Mouse (Mus musculus): Measurements from ENCODE around the gene Gm28308. TPM values are rescaled to one million over a fixed set of nuclear protein-coding genes. Genes with fewer than 3 reads are reported as not detected.

The Gm28308 gene
- total and polyA plus RNA-seq, 3 experiments: not detected

DNA sequence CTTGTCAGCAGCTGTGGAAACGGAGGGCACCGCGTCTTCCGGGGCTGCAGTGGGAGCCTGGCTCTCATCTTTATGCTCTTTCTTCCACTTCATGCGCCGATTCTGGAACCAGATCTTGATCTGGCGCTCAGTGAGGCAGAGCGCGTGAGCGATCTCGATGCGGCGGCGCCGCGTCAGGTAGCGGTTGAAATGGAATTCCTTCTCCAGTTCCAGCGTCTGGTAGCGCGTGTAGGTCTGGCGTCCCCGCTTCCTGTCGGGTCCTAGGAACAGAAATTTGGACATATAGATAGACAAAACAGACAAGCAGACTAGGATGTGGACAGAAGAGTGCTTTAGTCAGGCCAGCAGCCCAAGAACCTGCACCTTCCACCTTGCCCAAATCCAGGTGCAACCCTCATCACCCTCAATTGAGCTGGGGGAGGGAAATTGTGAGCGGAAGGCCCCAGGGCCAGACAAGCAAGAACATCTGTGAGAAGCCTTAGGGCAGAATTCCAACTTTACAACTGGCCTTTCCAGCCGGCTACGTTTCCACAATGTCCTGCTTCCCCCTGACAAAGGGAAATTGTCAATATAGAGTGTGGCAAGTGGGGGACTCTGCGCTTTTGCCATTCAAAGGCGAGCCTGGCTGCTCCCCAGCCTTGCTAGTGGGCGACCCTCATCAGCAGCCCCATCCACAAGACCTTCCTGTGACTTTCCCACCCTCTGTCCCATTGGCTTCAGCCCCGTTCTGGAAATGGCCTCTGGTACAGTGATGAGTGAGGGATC, 2.8 kb upstream of the Gm28308 start:
- H3K79me2 ChIP-seq (ENCODE audit: control insufficient read depth, insufficient read depth, low read length, poor library complexity): no peaks in the 10 kb centered on the region
- H3K27me3 ChIP-seq (ENCODE audit: control insufficient read depth in 1 of 2, insufficient read depth in 2 of 2, low read length in 2 of 2): no peaks in the 10 kb centered on the region
- H3K9ac ChIP-seq (ENCODE audit: control insufficient read depth, low read depth, low read length, poor library complexity, severe bottlenecking): no peak overlapping the region
- no peaks in the 10 kb centered on the region for H3K9me3 ChIP-seq (replicated peaks; ENCODE audit: insufficient read depth, low read length)
- H3K4me3 ChIP-seq (ENCODE audit: control insufficient read depth in 1 of 2, insufficient read depth in 1 of 2, low read depth in 2 of 2, low read length in 2 of 2): no peak overlapping the region
- H3K4me1 ChIP-seq (ENCODE audit: control insufficient read depth in 1 of 2, insufficient read depth in 2 of 2, low read length in 2 of 2): no peaks in the 10 kb centered on the region
- no peak overlapping the region for H3K27ac ChIP-seq (ENCODE audit: control insufficient read depth, low read depth, low read length)
- no peak for DNase-seq (ENCODE audit: low read depth, low spot score)
- TF ChIP-seq ZNF384 (IDR thresholded peaks at IDR 0.05; ENCODE audit: low read depth, low read length) (no peak), ZC3H11A (IDR thresholded peaks at IDR 0.05; ENCODE audit: low read depth, low read length) (no peak), UBTF (IDR thresholded peaks at IDR 0.05; ENCODE audit: borderline replicate concordance, insufficient read depth, low read depth, low read length) (no peak), RAD21 (IDR thresholded peaks at IDR 0.05; ENCODE audit: low read depth, low read length) (no peak), E2F4 (IDR thresholded peaks at IDR 0.05; ENCODE audit: borderline replicate concordance, low read depth, low read length) (no peak), TBP (IDR thresholded peaks at IDR 0.05; ENCODE audit: low read depth, low read length) (no peak), POLR2AphosphoS5 (IDR thresholded peaks at IDR 0.05; ENCODE audit: borderline replicate concordance, low read depth, low read length) (no peak), GATA1 (IDR thresholded peaks at IDR 0.05; ENCODE audit: low read depth, low read length) (no peak), EP300 (IDR thresholded peaks at IDR 0.05; ENCODE audit: low read depth in 1 of 2, low read length in 2 of 2) (no peak), ELF1 (IDR thresholded peaks at IDR 0.05; ENCODE audit: low read depth, low read length) (no peak), USF1 (IDR thresholded peaks at IDR 0.05; ENCODE audit: low read depth, low read length) (no peak), POLR2A (IDR thresholded peaks at IDR 0.05; ENCODE audit: control insufficient read depth in 1 of 2, insufficient read depth in 1 of 2, low read depth in 1 of 2, low read length in 2 of 2, poor library complexity in 1 of 2) (no peak), ZKSCAN1 (IDR thresholded peaks at IDR 0.05; ENCODE audit: low read depth, low read length) (no peak)
- no peaks in the 10 kb centered on the region for H3K36me3 ChIP-seq (ENCODE audit: control insufficient read depth in 1 of 2, insufficient read depth in 2 of 2, low read length in 2 of 2)

DNA sequence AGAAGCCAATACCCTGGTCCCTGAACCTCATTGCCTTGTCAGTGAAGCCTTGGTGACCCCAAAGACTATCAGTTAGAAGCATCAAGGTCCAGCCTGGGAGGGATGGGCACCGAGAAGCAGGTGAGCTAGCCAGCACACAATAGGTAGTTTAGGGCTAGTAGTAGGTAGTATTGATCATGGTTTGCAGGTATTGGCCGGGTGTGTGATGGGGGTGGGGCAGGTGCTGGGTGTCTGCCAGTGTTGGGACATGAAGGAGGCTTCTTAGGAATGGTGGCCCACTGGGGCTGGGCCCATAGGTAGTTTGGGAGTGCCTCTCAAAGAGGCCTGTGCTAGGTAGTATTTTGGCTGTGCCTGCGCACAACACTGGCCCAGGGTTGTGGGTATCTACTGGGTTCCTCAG, 1.9 kb upstream of the Gm28308 start:
- no peaks in the 10 kb centered on the region for H3K9me3 ChIP-seq (replicated peaks; ENCODE audit: insufficient read depth, low read length)
- H3K27ac ChIP-seq (ENCODE audit: control insufficient read depth, low read depth, low read length): no peak overlapping the region
- no peaks in the 10 kb centered on the region for H3K36me3 ChIP-seq (ENCODE audit: control insufficient read depth in 1 of 2, insufficient read depth in 2 of 2, low read length in 2 of 2)
- TF ChIP-seq USF2 (IDR thresholded peaks at IDR 0.05; ENCODE audit: borderline replicate concordance in 1 of 2, insufficient read depth in 1 of 2, low read depth in 1 of 2, low read length in 2 of 2): no peak
- TF ChIP-seq ELF1 (IDR thresholded peaks at IDR 0.05; ENCODE audit: low read depth, low read length): no peak
- no peak for TF ChIP-seq GABPA (IDR thresholded peaks at IDR 0.05; ENCODE audit: low read depth, low read length)
- TF ChIP-seq POLR2A (IDR thresholded peaks at IDR 0.05; ENCODE audit: control insufficient read depth in 1 of 2, insufficient read depth in 1 of 2, low read depth in 1 of 2, low read length in 2 of 2, poor library complexity in 1 of 2): no peak
- no peak for TF ChIP-seq TCF12 (IDR thresholded peaks at IDR 0.05; ENCODE audit: low read depth, low read length)
- TF ChIP-seq CHD1 (IDR thresholded peaks at IDR 0.05; ENCODE audit: low read depth, low read length): no peak
- TF ChIP-seq GATA1 (IDR thresholded peaks at IDR 0.05; ENCODE audit: low read depth, low read length): no peak
- no peak for TF ChIP-seq POLR2AphosphoS2 (IDR thresholded peaks at IDR 0.05; ENCODE audit: low read length)
- no peak for TF ChIP-seq HCFC1 (IDR thresholded peaks at IDR 0.05; ENCODE audit: low read depth, low read length)
- TF ChIP-seq E2F4 (IDR thresholded peaks at IDR 0.05; ENCODE audit: borderline replicate concordance, low read depth, low read length): no peak
- no peak for TF ChIP-seq EP300 (IDR thresholded peaks at IDR 0.05; ENCODE audit: low read depth in 1 of 2, low read length in 2 of 2)
- no peak for TF ChIP-seq MYB (IDR thresholded peaks at IDR 0.05; ENCODE audit: low read depth, low read length)
- no peaks in the 10 kb centered on the region for H3K4me1 ChIP-seq (ENCODE audit: control insufficient read depth in 1 of 2, insufficient read depth in 2 of 2, low read length in 2 of 2)
- no peaks in the 10 kb centered on the region for H3K79me2 ChIP-seq (ENCODE audit: control insufficient read depth, insufficient read depth, low read length, poor library complexity)
- no peak overlapping the region for H3K4me3 ChIP-seq (ENCODE audit: control insufficient read depth in 1 of 2, insufficient read depth in 1 of 2, low read depth in 2 of 2, low read length in 2 of 2)
- H3K27me3 ChIP-seq (ENCODE audit: control insufficient read depth in 1 of 2, insufficient read depth in 2 of 2, low read length in 2 of 2): no peaks in the 10 kb centered on the region
- H3K9ac ChIP-seq (ENCODE audit: control insufficient read depth, low read depth, low read length, poor library complexity, severe bottlenecking): no peak overlapping the region
- no peak for DNase-seq (ENCODE audit: low read depth, low spot score)
